Mouse (Mus musculus): ENCODE data around the gene Ppm1n.

The Ppm1n gene

DNA sequence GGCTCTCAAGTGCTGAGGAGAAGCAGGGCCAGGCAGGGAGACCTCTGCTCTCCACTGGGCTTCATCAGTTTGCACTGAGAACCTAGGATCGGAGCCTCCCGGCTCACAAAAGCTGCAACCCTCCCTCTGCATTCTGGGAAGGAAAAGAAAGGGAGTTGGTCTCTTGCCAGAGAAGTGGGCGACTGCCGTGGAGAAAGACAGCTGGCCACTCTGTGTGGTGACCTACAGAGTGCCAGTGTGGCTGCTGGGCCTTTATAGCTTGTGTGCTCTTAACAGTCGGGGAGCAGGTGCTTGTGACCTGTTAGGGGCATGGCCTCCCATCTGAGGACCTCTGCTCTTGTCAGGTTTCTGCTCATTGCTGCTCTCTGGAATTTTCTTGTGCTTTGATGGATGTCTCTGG is 36.0 kb downstream of the Ppm1n start:
- no peak for DNase-seq

DNA sequence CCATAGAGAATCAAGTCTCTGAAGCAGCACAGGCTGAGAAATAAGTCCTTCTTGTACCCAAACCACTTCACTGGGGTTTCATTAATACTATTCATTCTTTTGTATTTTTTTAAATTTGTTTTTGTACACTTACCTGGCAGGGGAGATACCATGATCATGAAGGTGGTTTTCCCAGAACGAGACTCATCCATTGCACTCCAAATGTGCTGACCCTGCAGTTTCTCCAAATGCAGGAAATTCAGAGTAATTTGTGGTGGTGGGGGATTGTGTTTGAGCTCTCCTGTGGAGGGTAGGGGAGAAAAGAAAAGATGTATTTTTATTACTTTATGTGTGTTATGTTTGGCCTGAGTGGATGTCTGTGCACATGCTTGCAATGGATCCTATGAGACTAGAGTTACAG is 37.9 kb downstream of the Ppm1n start:
- DNase-seq, result no peak

DNA sequence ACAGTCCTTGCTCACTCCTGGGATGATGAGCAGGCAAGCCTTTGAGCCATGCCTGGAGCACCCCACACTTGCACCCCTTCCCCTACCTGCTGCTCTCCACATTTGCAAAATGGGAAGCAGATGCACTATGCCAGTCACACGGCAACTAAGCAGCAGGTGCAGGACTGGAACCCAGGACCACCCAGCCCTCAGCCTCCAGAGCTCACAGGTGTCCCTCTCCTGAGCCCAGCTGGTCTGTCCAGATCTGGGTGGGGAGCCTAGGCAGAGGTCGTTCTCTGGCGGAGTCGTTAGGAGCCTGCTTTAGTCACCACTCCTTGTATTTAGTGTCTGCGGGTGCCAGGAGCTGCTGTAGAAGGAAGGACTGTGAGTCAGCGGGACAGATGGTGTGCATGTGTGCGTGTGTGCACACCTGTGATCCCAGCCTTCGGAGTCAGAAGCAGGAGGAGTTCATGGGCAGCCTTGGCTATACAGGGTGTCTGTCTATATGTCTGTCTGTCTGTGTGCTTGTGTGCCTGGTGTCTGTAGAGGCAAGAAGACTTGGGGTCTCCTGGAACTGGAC is 38.9 kb downstream of the Ppm1n start:
- no peak for DNase-seq

GRCm38 (mm10) chr7:19239986-19240385 is 39.9 kb downstream of the Ppm1n start:
- DNase-seq, result no peak

DNA sequence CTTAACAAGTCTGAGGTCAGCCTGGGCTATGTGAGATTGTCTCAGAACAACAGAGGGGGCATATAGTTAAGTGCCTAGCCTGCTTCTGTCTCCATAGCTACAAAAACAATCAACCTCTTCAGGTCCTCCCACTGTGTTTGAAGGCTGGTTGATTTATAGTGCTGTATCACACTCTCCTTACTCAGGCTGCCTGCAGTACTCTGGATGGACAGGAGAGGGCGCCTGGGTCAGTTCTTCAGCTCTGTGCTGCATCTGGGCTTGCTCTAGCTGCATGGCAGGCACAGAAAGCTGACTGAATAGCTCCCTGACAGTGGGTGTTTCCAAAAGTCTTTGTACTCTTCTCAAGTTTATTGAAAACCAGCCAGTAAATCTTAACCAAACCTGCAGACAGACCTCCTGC is 40.4 kb downstream of the Ppm1n start:
- peak; percentile 92 for DNase-seq

- DNase-seq, result no peak
Measured at GRCm38 (mm10) chr7:19238344-19238743, 41.5 kb downstream of the Ppm1n start.

- no peak for DNase-seq
Measured at GRCm38 (mm10) chr7:19236411-19236810, 43.5 kb downstream of the Ppm1n start.

- DNase-seq, result no peak
Measured at GRCm38 (mm10) chr7:19235092-19235671, 44.7 kb downstream of the Ppm1n start.

GRCm38 (mm10) chr7:19234652-19235051 is 45.2 kb downstream of the Ppm1n start:
- no peak for DNase-seq

DNA sequence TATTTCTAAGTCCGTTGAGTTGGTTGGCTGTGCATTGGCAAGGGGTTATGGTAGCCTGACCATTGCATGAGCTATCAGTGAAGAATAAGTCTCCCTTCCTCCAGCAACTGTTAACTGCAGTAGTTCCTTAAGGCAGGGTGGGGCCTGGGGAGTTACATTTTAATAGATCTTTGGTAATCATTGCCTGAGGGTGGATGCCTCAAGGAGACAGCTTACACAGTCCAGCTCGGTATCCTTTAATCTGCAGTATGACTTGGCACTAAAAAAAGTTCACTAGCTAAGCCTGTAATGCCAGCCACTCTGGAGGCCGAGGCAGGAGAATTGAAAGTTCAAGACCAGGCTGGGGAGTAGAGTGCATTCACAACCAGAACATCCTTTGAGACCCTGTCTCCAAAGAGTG is 48.0 kb downstream of the Ppm1n start:
- peak; percentile 50 for DNase-seq

GRCm38 (mm10) chr7:19230899-19231298 is 49.0 kb downstream of the Ppm1n start:
- DNase-seq, result no peak

- peak; percentile 44 for DNase-seq
Measured at GRCm38 (mm10) chr7:19230041-19230580, 49.8 kb downstream of the Ppm1n start.

- no peak for DNase-seq
Measured at GRCm38 (mm10) chr7:19229404-19229803, 50.5 kb downstream of the Ppm1n start.

DNA sequence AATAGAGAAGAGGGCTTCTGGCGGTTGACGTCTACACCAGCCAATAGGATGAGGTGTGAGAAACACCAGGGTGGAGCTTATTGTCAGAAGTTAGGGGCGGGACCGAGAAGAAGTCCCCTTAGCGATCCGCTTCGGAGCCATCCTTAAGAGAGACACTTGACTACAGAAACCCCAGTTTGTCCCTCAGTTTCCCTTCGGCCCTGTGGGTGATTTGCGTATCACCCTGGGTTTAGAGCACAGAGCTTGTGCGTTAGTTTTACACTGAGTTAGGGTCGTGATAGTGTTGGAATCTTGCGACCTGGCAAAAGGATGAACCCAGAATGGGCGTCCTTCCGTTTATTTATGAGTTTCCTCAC is 51.1 kb downstream of the Ppm1n start:
- DNase-seq, result no peak

DNA sequence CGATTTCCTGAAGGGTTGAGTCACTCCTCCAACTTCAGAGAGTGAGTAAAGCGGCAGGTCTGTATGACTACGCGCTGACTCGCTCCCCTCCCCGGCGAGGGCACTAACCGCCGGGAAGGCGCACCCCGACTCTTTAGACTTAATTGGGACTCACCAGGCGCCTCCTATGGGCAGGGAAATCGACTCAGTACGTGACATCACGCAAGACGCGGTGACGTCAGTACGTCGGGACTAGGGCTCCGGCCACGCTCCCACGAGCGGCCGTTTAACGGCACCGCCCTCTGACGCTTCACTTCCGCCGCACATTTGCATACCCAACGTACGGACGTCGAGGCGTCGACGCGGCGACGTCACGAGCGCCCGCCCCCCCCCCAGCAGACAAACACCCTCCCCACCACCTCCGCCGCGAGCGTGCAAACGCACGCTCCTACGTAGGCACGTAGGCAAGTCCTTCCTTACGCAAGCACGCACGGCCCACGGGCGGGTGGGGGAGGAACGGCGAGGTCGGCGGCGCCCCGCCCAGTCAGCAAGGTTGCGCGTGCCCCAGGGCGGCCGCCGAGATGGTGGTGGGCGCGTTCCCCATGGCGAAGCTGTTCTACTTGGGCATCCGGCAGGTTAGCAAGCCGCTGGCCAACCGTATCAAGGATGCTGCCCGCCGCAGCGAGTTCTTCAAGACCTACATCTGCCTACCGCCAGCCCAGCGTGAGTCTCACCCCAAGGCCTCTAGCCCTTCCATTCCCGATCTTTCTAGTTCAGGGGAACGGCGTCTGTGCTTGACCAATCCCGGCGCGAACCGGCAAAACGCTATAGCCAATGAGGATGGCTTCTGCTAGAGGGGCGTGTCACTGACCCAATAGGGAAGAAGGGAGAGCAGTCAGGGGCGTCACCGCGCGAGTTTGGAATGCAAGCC is 51.7 kb downstream of the Ppm1n start, which contains the start of gene Opa3:
TSS of gene Opa3 (plus strand) at position 452 of the 910 bp plus-strand sequence.
- peak; percentile 100 for DNase-seq

DNA sequence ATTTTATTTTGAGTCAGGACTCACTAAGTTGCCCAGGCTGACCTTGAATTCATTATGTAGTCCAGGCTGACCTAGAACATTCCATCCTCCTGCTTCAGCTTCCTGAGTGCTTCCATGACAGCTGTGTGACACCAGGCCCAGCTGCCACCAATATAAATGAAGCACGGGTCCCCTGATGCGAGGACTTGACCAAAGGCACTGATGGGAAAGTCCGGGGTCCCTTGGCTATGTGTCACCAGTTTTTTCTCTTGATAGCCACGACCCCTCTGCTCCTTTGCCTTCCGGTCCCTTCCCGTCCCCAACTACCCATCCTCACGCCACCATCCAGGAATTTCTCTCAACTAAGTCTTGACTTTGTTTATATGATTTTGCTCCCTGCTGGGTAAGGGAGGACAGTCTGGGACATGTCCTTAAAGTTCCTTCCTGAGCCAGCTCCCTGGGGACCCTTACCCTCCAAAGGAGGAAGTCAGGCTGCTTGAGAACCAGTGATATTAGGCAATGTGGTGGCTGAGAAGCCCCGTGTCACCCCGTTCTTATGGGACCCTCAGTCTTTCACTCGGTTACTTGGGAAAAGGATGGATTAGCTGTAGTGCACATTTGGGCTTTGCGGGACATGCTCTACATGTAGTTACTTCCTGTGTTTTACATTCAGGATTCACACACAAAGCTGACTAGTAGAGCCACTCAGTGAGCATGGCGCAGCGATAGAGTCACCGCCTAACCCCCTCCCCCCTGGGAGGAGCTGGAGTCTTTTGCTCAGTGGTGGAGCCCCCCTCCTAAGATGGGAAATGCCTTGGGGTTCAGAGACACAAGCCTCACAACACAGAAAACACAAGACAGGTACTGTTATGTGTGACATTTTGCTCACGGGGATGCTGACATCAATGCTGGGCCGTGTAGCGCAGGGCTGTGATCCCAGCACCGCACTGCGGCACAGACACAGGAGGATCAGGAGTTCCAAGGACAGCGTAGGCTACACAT is 52.8 kb downstream of the Ppm1n start:
- peak; percentile 59 for DNase-seq

All from kidney, postnatal 14 days (tissue).